Mouse (Mus musculus): ENCODE data around the gene Cbr2.

- TF ChIP-seq CTCF (IDR thresholded peaks at IDR 0.05; ENCODE audit: low read depth) (no peak), EP300 (IDR thresholded peaks at IDR 0.05; ENCODE audit: low read depth) (no peak)
Measured at GRCm38 (mm10) chr11:120706120-120706519, 25.8 kb downstream of the Cbr2 start.
